Mouse (Mus musculus) kidney, adult 9 months (tissue): Measurements from ENCODE around the gene Ube2v1.
"Not testable (repeated sequence)": the region's sequence is repeated elsewhere in the genome, so short reads cannot be mapped to it uniquely, and the experiment has no call there.

ENCODE experiments used
- DNase-seq: peaks from one replicate; pipeline ENCODE4 v3.0.0; 2022

The Ube2v1 gene

DNA sequence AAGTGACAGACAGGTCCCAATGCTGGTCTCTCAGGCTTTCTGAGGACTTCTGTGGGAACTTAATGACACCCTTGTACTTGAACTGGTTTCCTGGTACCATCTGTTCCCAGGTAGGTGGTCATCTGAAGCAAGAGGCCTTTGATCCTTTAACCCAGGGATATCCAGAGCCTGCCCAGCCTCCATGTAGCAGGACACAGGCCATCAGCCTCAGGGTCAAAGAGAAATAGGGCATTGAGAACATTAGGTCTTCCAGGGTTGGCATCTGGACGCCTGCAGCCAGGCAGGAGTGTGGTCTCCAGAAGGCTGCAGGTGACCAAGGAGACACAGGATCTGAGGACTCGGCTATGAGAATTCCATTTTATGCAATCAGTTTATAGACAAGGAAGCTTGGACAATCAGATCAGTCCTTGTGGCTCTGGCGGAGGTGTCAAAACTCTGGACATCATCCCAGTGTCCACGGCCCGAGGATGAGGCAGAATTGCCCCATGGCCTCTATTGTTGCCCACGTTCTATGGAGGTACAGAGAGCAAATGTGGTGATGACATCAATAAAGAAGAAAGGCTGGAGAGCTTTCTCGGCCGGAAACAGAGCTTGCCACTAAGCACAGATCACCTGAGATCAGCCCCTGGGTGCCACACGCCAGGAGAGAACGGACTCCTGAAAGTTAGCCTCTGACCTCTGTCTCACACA is 23.2 kb upstream of the Ube2v1 start:
- DNase-seq, result peak; percentile 76

DNA sequence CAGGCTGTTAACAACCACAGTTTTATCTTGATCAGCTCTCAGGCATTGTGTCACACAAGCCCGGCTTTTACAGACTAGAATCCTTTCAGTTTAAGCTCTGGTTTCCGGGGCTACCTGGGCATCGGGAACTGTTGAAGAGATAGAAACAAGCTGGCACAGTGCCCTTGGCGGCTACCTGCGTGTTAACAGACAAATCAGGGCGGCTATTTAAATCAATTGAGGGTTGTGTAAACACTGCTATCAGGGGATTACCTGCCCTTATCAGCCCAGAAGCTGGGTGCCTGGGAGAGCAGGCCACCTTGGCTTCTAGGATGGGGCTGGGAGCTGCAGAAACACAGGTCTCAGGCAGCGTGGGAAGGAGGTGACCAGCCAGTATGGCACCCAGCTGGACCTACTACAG is 20.8 kb upstream of the Ube2v1 start:
- no peak for DNase-seq

DNA sequence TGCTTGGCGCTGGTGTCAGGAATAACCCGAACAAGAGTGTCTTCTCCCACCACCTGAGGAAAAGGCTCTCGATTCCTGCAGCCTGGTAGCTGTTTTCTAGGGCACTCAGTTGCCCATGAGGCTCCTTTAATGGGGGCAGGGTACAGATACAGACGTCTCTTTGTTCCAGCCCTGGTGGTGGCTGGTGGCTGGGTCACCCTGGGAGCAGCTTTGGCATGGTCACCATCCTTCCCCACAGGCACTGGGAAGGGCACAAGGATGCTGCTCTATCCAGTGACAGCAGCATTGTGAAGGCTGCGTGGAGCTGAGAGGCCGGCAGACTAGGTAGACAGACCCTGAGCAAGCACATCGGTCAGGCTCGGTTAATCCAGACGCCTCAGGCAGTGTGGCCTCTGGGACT is 19.7 kb upstream of the Ube2v1 start:
- no peak for DNase-seq

DNA sequence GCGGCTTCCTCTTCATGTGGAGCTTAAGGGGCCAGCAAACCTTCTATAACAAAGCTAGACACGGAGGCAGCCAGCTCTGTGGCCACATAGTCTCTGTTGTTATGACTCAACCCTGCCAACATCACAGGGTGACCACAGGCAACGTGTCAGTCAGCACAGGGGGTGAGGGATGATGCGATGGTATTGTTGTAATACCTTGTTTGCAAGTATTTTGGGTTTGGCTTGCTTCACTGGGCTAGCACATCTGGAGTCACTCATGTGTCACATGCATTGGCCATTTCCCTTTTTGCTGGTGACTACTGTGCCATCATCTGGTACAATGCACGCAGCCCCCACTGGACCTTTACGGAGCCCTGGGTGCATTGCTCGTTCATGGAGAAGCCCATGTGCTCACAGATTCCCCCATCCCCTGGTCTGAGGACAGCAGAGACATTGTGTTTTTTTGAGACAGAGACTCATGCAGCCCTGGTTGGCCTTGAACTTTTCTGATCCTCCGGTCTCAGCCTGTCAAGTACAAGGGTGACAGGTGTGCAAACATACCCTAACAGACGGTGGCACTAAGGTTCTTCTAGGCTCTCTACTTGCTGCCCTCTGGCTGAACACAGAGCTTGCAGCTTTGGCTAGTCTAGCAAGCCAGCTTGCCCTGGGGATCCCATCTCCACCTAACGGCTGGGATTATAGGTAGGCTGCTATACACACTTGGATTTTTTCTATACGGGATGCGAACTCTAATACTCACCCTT is 17.6 kb upstream of the Ube2v1 start:
- no peak for DNase-seq

DNA sequence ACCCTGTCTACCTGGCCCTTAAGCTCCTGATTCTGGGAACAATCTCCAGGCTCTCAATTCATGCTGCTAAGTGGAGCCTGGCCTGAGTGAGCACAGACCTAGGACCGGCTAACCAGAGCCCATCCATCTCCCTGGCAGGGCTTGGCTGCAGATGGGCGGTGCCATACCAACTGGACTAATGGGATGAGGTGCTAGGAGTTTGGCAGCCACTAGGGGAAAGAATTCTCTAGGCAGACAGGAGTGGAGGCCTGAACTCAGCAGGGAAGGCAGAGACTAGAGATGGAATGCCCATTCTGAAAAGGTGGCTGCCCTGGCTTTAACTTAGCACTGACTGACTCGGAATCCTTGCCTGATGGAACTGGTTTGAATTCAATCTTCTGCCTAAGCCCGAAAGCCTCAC is 14.5 kb upstream of the Ube2v1 start:
- no peak for DNase-seq

DNA sequence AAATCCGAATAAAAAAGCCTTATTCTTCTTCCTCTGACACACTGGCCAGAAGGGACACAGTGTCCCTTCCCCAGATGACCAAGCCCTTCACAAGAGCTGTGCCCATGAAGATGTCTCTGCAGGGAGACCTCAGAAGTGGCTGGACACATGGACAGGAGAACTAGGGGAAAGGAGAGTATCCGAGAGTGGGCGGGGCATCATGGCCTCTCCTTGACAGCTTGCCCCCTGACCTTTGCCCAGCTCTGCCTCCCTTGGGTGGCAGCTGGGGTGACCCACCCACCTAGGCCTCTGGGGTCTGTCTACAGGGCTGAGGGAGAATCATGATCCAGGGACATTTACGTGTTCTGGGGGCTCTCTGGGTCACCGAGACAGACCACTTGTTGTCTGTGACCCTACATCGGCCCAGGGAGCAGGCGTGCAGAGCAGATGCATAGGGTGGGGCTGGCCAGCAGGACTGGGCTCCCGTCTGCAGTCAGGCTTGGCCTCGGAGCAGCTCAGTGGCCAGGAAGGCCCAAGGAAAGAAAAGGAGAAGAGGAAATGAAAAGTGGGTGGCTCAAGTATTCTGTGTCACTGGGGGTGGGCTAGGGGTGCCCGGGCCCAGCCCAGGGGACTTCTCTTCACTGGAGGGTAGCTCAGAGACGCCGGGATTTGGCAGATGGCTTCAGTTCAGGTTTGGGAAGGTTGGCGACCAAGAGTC is 11.6 kb upstream of the Ube2v1 start:
- DNase-seq, result not testable (repeated sequence)

DNA sequence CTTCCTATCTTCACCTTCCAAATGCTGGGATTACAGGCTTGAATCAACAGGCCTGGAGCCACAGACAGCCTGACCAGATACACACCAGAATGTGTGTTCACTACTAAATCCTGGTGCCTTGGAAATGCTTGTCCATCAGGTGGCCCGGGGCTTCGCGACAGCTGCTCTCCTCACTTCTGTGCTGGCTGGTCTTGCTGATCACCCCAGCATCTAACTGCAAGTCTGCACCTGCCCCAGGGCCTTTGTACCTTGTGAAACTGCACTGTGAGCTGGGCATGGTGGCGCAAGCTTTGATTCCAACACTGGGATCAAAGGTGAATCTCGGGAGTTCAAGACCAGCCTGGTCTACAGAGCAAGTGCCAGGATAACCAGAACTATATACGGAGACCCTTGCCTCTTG is 10.3 kb upstream of the Ube2v1 start:
- DNase-seq, result peak; percentile 55

DNA sequence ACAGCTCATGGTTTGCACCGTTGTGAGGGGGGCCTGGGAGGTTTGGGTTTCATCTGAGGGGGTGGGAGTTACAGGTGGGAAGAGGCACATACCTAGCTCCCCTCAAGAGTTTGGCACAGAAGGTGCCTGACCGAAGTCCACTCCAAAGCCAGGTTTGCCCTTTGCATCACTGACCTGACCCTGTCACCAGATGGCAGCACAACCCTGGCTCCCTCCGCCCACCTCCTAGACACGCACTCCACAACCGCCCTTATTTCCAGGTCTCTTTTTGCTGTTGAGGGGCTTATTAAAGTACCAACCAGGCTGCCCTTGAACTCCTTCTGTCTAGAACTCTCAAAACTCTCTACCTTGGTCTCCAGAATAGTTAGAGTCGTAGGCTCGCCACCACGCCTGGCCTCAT is 9.4 kb upstream of the Ube2v1 start:
- DNase-seq, result peak; percentile 87

DNA sequence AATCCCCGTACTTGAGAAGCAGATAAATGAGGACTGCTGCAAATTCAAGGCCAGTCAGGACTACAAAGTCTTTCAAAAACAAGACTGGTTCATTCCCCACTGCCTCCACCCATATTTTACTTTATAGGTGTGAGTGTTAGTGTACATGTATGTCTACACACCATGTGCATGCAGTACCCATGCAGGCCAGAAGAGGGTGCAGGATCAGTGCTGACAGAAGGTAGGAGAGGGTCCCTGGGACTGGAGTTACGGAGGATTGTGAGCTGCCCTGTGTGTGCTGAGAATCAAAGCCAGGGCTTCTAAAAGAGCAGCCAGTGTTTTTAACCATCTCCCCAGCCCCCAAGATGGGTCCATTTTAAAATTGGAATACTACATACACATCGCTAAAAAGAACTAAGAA is 8.4 kb upstream of the Ube2v1 start:
- peak; percentile 57 for DNase-seq

DNA sequence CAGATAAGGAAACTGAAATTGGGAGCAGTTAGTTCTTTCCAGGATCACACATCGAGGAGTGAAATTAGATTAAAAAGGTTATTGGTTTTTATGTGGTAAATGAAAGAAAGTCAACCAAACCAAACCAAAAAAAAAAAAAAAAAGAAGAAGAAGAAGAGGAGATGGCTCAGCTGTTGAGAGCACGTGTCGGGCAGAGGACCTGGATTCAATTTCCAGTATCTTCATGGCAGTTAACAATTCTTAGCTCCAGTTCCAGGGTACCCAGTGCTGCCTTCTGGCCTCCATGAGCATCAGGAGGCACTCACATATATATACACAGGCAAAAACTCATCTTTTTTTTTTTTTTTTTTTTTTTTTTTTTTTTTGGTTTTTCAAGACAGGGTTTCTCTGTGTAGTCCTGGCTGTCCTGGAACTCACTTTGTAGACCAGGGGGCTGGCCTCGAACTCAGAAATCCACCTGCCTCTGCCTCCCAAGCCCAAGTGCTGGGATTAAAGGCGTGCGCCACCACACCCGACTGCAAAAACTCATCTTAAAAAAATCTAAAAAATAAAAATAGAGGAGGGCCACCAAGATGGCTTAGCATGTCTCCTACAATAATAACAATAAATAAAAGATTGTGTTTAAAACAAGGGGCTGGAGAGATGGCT is 3.1 kb upstream of the Ube2v1 start:
- DNase-seq, result no peak

DNA sequence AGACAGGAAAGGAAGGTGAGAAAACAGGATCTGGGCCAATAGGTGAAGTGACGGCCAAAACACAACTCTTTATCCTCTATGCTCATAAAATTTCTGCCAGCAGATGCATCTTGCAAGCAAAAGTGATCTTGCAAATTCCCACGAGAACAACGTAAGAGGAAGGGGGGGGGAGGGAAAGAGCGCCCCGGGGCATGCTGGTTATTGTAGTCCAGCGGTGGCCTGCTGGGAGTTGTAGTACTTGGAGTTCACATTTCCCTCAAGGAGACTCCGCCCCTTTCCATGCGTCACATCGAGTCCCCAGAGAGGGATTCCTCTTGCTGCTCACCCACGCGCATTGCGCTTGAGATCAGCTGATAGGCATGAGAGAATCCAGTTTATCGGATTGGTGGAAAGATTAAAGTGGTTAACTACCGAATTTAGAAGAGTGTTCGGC is 2.5 kb upstream of the Ube2v1 start:
- peak; percentile 98 for DNase-seq

DNA sequence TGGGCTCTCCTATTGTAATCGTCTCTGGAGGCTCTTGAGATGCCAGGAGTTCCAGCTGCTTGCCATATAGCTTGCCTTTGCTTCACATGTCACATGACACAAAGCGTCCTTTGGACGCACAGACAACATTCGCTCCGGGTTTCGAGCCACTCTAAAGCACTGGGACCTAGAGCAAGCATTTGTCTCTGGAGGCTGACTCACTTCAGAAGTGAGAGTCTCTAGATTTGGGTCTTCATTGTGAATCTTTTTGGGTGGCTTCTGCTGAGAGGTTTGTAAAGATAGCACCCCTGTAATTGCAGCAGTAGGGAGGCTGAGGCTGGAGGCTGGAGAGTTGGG is 1.6 kb upstream of the Ube2v1 start:
- DNase-seq, result no peak

DNA sequence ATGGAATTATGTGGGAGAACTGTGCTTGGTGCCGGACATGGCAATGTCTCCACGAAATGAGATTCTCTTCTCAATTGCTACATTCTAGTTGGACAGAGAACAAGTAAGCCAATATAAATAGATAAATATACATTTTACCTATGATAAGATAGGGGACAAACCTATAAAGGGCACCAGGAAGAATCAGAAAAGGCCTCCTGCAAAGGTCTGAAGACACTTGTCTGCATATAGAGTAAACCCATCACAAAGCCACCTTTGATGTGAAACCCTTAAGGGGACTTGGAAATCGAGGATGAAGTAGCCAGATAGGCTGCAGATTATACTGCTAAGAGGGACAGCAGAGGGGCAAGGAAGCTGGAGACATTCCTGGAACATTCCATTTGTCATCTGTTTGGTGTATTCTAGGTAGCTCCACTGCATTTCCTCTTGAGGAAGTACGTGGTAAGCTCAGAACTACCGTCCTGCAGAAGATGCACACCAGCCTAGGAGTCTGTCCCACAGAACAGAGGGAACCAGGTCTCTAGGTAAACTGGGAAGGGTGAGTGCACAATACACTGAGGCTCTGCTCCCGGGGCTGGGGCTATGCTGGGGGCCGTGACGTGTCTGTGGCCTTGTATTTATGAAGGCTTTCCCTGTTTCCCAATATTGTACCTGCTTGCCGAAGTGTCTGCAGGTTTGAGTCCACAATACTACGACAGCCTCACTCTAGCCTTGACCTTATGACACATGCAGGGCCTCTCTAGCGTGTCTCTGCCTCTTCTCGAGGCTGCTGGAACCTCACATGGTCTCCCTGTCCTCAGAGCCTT is 1.0 kb upstream of the Ube2v1 start:
- no peak for DNase-seq

DNA sequence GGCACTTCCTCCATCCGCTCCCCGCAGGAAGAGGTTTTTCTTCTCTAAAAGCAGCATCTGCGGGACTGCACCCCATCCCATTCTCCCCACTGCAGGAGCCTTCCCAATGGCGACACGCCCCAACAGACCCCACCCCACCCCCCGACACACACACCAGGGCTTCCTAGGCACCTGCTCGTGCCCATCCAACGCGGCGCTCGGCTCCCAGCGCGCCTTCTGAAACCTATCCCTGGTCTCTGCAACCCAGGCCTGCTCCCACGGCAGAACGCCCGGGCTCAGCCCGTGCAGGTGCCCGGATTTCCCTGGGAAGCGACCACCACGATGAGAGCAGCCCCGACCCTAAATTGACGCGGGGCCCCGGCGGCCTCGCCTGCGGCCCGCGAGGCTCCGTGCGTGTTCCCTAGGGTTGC is 709 bp downstream of the Ube2v1 start:
- DNase-seq, result no peak

DNA sequence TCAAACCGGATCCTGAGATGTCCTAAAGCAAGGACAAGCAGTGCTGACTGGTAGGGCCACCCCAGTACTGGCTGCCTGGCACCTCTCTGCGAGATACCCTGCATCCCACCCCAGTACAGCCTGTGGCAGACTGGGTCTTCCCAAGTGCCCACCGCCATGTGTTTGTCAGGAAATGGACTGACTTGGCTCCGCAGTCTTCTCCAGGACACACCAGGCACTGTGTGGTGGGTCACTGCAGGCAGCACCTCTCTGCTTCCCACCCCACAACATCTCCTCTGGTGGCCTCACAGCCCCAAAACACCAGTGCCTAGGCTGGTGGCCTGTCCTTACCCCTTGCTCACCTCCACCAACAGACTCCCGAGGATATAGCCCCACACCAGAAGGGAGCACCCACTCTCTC is 1.5 kb downstream of the Ube2v1 start:
- DNase-seq, result no peak

DNA sequence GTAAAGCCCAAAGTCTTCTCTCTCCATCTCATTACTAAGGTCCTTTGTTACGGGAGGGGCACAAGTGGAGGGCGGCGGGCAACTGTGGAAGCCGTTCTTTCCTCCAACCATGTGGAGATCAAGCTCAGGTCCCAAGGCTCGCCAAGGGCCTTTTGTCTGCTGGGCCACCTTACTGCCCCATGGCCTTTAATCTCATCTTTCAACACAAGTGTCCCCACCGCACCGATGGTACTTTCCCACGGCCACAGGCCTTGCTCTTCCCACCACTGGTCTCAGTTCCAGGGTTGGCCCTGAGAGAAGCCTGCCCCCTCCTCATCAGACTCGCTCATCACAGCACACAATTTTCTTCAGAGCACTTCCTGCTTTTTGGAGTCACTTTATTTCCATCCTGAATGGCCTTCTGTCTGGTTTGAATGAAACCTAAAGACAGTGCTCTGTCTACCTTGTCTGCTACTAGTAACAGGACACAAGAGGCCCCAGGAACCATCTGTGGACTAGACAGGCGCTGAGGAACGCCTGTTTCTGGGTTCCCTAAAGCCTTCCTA is 2.2 kb downstream of the Ube2v1 start:
- no peak for DNase-seq

DNA sequence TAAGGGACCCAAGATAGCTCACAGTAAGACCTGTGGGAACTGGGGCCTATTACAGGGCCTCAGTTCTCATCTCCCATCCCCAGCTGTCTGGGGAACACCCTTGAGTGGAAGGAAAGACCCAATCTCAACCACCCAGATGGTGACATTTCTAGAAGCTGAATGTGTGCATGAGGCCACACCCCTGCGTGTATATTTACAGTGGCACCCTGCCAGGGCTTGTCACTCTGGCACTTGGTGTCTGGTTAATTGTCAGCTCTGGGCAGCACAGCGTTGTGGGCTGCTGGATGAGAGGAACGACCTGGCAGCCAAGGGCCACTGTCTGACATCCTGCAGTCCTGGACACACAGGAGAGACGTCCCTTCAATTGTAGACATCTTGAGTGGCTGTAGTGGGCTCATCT is 3.0 kb downstream of the Ube2v1 start:
- DNase-seq, result peak; percentile 59

DNA sequence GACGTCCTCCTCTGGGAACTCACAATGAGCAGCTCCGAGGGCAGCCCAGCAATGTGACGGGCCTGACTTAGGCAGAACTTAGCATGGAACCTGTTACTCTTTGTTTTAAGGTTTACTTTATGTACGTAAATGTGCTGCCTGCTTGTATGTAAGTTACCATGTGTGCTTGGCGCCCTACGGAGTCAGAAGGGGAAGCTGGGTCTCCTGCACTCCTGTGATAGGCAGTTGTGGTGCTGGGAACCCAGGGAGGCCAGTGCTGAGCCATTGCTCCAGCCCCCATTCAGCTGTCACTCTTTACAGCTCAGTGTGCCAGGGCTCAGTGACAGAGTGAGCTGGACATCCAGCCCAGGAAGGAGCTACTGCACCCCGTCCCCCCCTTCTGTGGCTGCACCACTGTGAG is 4.9 kb downstream of the Ube2v1 start:
- no peak for DNase-seq

DNA sequence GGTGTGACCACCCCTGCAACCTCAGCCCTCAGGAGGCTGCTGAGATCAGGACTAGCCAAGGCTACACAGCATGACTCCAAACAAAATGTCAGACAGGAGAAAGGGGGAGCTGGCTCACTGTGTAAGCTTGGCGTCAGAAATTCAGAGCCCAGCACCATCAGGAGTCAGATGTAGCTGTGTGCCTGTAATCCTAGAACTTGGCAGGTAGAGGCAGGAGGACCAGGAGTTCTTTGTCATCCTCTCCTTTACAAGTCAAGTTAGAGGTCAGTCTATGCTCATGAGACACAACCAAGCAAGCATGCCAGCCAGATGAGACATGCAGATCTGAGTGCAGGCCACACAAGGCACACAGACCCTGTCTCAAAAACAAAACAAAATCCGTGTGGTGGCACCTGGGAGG is 6.2 kb downstream of the Ube2v1 start:
- DNase-seq, result no peak

DNA sequence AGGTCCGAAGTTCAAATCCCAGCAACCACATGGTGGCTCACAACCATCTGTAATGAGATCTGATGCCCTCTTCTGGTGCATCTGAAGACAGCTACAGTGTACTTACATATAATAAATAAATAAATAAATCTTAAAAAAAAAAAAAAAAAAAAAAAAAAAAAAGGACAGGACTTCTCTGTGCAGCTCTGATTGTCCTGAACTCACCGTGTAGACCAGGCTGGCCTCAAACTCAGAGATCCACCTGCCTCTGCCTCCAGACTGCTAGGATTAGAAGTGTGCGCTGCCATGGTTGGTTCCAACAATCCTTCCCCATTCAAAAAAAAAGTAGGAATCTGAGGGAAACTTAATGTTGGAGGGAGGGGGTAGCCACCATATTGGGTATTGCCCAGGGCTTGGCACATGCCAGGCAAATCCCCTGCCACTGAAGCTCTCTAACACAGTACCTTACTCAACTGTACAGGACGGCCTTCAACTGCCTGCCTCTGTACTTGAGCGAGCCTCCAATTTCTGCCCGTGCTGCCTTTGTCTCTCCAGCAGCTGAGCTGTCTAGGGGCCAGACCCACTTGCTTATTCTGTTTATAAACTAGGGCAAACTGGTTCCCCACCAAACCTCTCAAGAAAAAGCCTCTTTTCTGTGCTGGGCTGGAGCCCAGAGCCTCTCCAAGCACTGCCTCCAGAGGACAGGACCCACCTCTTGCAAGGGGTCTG is 7.4 kb downstream of the Ube2v1 start:
- no peak for DNase-seq

DNA sequence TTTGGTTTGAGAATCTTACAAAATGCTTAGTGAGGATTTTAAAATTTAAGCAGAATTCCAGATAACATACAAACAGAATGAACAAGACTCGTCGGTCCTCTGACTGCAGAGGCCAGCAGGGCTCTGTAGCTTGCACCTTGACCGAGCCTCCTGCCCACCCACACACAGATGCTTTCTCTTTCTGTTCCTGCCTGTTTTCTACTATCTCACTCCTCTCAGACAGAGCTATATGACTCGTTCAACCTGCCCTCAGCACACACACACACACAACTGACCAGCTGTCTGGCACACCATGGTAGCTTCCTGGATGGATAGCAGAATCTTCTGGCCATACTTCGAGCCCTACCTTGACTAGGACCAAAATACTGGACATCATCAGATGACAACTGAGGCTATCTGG is 8.9 kb downstream of the Ube2v1 start:
- DNase-seq, result no peak

DNA sequence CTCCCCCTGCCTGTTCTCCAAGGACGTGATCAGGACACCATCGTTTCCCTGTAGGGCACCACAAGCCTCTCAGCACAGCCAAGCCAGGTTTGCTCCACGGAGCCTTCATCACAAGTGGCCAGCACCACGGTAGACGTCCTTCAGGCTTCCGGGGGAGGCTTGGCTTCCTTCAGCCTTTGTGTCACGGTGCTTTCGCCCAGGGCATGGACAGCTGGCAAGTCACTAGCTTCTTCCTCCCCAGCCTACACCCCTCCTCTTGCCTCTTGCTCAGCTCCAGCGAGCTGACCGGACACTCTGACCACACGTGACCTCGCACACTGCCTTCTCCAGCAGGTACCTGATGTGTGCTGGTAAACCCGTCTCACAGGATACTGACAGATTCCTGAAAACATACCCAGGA is 9.5 kb downstream of the Ube2v1 start:
- peak; percentile 54 for DNase-seq
